Comparison of ENCODE assay signal across 26 mouse cellular contexts in the genomic region with DNA sequence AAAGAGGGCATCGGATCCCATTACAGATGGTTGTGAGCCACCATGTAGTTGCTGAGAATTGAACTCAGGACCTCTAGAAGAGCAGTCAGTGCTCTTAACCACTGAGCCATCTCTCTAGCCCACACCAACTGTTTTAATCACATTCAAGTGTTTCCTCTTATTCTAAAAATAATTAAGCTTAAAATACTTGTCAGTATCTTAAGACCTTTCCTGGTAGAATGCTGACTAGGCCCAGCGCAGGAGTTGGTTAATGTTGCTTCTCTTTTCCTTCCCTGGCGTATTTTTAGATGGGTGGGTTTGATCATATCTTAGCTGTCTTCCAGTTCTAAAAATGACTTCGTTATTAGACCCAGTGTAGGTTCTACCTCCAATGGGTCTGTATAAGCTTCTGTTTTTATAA. TPM values are rescaled to one million over a fixed set of nuclear protein-coding genes. Genes with fewer than 3 reads are reported as not detected.
A peak's percentile ranks its signal among the peaks of the same experiment; 100 is the strongest.
DNase-seq lines count a peak whose midpoint lies in the region; ATAC-seq lines count a peak whose summit lies in the region.
"Had no signal": no experiment of that assay in that cellular context is flagged by ENCODE, and none has a peak within 500 bp of the region (broad histone marks: within the 10 kb centered on the region; RNA-seq: fewer than 3 reads in every experiment).

No protein-coding gene starts in this region.

- no peaks in the 10 kb centered on the region for H3K36me3 ChIP-seq in heart, embryonic 11.5 days (ENCODE audit: control insufficient read depth, insufficient read depth, low read length)
- H3K36me3 ChIP-seq: hindbrain, embryonic 12.5 days; midbrain, embryonic 12.5 days; neural tube, embryonic 12.5 days; stomach, embryonic 15.5 days had no signal

- DNase-seq in heart, adult 8-10 months (ENCODE audit: low spot score), result peak; percentile 28
- peak; percentile 15 for DNase-seq in lung, postnatal 36 days
- no peak for DNase-seq in lung, adult 18-20 months
- no peak for DNase-seq in spleen, postnatal 36 days (ENCODE audit: low spot score in 2 of 2)
- no peak for DNase-seq in neural tube, embryonic 10.5 days (ENCODE audit: extremely low spot score, low spot score)
- DNase-seq: adrenal gland, adult 8-10 months; B cell, adult 2 months; cerebellum, adult 8-10 months; cerebellum, postnatal 36 days; kidney, adult 11 months; kidney, postnatal 4 days; lung, adult 2 months; retina, postnatal 1 day; right cerebral cortex, postnatal 25 days; thymus, postnatal 25 days had no signal

- 76% methylated on average over 4 of the region's 4 CpGs for WGBS in heart, embryonic 11.5 days (ENCODE audit: insufficient replicate concordance)

- peaks cover 10% of the 10 kb centered on the region for H3K4me1 ChIP-seq in heart, embryonic 11.5 days (ENCODE audit: control insufficient read depth, insufficient read depth, low read length)
- H3K4me1 ChIP-seq: stomach, embryonic 15.5 days had no signal

- H3K9ac ChIP-seq in heart, embryonic 11.5 days (ENCODE audit: low read depth, low read length), result no peak overlapping the region
- H3K9ac ChIP-seq: forebrain, embryonic 13.5 days; hindbrain, embryonic 12.5 days; midbrain, embryonic 12.5 days; neural tube, embryonic 12.5 days; stomach, embryonic 15.5 days had no signal

- no peak overlapping the region for H3K4me3 ChIP-seq in heart, embryonic 11.5 days (ENCODE audit: low read depth, low read length)
- H3K4me3 ChIP-seq: forebrain, embryonic 13.5 days; hindbrain, embryonic 12.5 days; midbrain, embryonic 12.5 days; neural tube, embryonic 12.5 days; stomach, embryonic 15.5 days had no signal

- no peaks in the 10 kb centered on the region for H3K27me3 ChIP-seq in heart, embryonic 11.5 days (ENCODE audit: control insufficient read depth, insufficient read depth, low read length)
- H3K27me3 ChIP-seq: CH12.LX; forebrain, embryonic 13.5 days; hindbrain, embryonic 12.5 days; midbrain, embryonic 12.5 days; neural tube, embryonic 12.5 days; stomach, embryonic 15.5 days had no signal

- no peak overlapping the region for H3K27ac ChIP-seq in heart, embryonic 11.5 days (ENCODE audit: low read depth, low read length)
- H3K27ac ChIP-seq: forebrain, embryonic 13.5 days; hindbrain, embryonic 12.5 days; midbrain, embryonic 12.5 days; neural tube, embryonic 12.5 days; stomach, embryonic 15.5 days had no signal

- no peak overlapping the region for H3K4me2 ChIP-seq in heart, embryonic 11.5 days
- H3K4me2 ChIP-seq: forebrain, embryonic 13.5 days; hindbrain, embryonic 12.5 days; midbrain, embryonic 12.5 days; neural tube, embryonic 12.5 days; stomach, embryonic 15.5 days had no signal

- H3K9me3 ChIP-seq in heart, embryonic 11.5 days (replicated peaks; ENCODE audit: control insufficient read depth, low read length), result no peaks in the 10 kb centered on the region
- H3K9me3 ChIP-seq: forebrain, embryonic 13.5 days; G1E; hindbrain, embryonic 12.5 days; midbrain, embryonic 12.5 days; neural tube, embryonic 12.5 days; stomach, embryonic 15.5 days had no signal

- ATAC-seq in heart, embryonic 11.5 days (replicated peaks; ENCODE audit: insufficient number of reproducible peaks, low FRiP score, low TSS enrichment), result no peak
- peak; percentile 68 for ATAC-seq in common myeloid progenitor, adult 5-6 weeks (replicated peaks; ENCODE audit: low read depth, poor library complexity, severe bottlenecking)
- ATAC-seq: activated CD4-positive, CD25-positive, alpha-beta regulatory T cell, adult 4 months; forebrain, embryonic 13.5 days had no signal

RNA-seq across cellular contexts. Expression of a gene that starts 6.6 kb away (rescaled TPM):
- 100 to 1,000 TPM; 124 to 138 (median 128) TPM for total RNA-seq in heart, adult 8-10 months (2022)
- 127 and 134 TPM in 2 replicates for polyA plus RNA-seq in heart, embryonic 11.5 days (2014; fragmentation: Nextera tagmentation; extraction: Ambion mirVana)
- 57.7 and 59.4 TPM in 2 replicates for total RNA-seq in common myeloid progenitor, adult 5-6 weeks (2017)

RNA-seq across cellular contexts. Expression of a gene that starts 33.4 kb away (rescaled TPM):
- total RNA-seq in heart, adult 8-10 months (2022), result 10 to 100 TPM in 1 of 4 experiments, 1 to 10 TPM in 3; 7.0 to 11.4 (median 8.2) TPM
- 29.1 and 31.2 TPM in 2 replicates for polyA plus RNA-seq in heart, embryonic 11.5 days (2014; fragmentation: Nextera tagmentation; extraction: Ambion mirVana)
- total RNA-seq in common myeloid progenitor, adult 5-6 weeks (2017), result 0.09 TPM in 1 of 2 replicates, not detected in the other
- total RNA-seq: granulocyte monocyte progenitor cell, adult 5-6 weeks had no signal
- polyA plus RNA-seq: activated CD4-positive, CD25-positive, alpha-beta regulatory T cell, adult 4 months had no signal

Comparison
In these comparisons a context has a peak if more than half of its experiments do, and no peak if none do; other contexts are left out.
1. DNase-seq: peak in heart, adult 8-10 months (single experiment) and lung, postnatal 36 days (single experiment); none in lung, adult 18-20 months (0 of 2), spleen, postnatal 36 days (0 of 2) and neural tube, embryonic 10.5 days (single experiment).